Mouse (Mus musculus) heart, postnatal 10 days (tissue): ENCODE results near the gene Peli3. TPM values are rescaled to one million over a fixed set of nuclear protein-coding genes. Genes with fewer than 3 reads are reported as not detected.

Experiments
- DNase-seq, 2 experiments: peaks; one replicate each; pipeline ENCODE4 v3.0.0; 2021
- intact Hi-C: fragments of 180-260 bp; cut with DNase I; formaldehyde crosslinking; loops from one replicate; pipeline ENCODE4 v1.15.1; 2025
- total RNA-seq, 2 experiments: library from RNA; stranded (reverse); gene quantifications; 2 replicates each; pipeline ENCODE4 v1.2.3; 2021

The Peli3 gene
- total RNA-seq, 2 experiments from 2014 or later = 0.53 to 0.94 TPM

GRCm38 (mm10) chr19:4915924-4916603, 26.9 kb downstream of the Peli3 start:
- DNase-seq = no peak
- intact Hi-C loops = no loop called here

GRCm38 (mm10) chr19:4909376-4909775, 33.6 kb downstream of the Peli3 start:
- intact Hi-C loops = loop anchor here (5.0 kb wide), 2 partner anchors 152 to 282 kb away; partner anchors contain the start of genes Rbm4b and Rce1
- no peak for DNase-seq

GRCm38 (mm10) chr19:4908107-4908506, 34.8 kb downstream of the Peli3 start:
- DNase-seq = peak in 1 of 2 experiments; percentile 26
- intact Hi-C loops = loop anchor here (5.0 kb wide), 2 partner anchors 151 to 281 kb away; partner anchors contain the start of genes Rbm4b and Rce1

GRCm38 (mm10) chr19:4905979-4906794, 36.7 kb downstream of the Peli3 start, which contains the start of gene Bbs1:
Gene Bbs1 (minus strand): TSS chr19:4906628.
- intact Hi-C loops = loop anchor here (5.0 kb wide), 2 partner anchors 149 to 279 kb away; partner anchors contain the start of genes Rbm4b and Rce1
- peak; percentile 81 to 89 for DNase-seq

GRCm38 (mm10) chr19:4899888-4900287, 43.0 kb downstream of the Peli3 start:
- intact Hi-C loops = no loop called here
- DNase-seq = no peak

GRCm38 (mm10) chr19:4898972-4899371, 44.0 kb downstream of the Peli3 start:
- intact Hi-C loops = no loop called here
- no peak for DNase-seq

- intact Hi-C loops = no loop called here
- no peak for DNase-seq
Observed at GRCm38 (mm10) chr19:4896780-4897520, 46.0 kb downstream of the Peli3 start.

- DNase-seq = no peak
Observed at GRCm38 (mm10) chr19:4891798-4892197, 51.1 kb downstream of the Peli3 start.

GRCm38 (mm10) chr19:4889791-4890190, 53.1 kb downstream of the Peli3 start:
- DNase-seq = peak; percentile 23 to 37

More at GRCm38 (mm10) chr19:4891798-4892197, 51.1 kb downstream of the Peli3 start:
- intact Hi-C loops = no loop called here

GRCm38 (mm10) chr19:4883961-4884360, 59.0 kb downstream of the Peli3 start:
- DNase-seq = no peak
- intact Hi-C loops = no loop called here

More at GRCm38 (mm10) chr19:4889791-4890190, 53.1 kb downstream of the Peli3 start:
- intact Hi-C loops = no loop called here

Other genes with a start within 250 kb of the Peli3 start
- not detected for gene Gm960, start 244.5 kb downstream of the Peli3 start, total RNA-seq
- gene Sptbn2, start 232.0 kb downstream of the Peli3 start, total RNA-seq = under 1 TPM; 0.35 to 0.65 TPM
- gene Rbm4b, start 186.6 kb downstream of the Peli3 start, total RNA-seq = 1 to 10 TPM; 6.5 to 6.7 TPM
- gene Rbm4, start 149.2 kb downstream of the Peli3 start, total RNA-seq = 10 to 100 TPM; 43.1 to 49.2 TPM
- 10 to 100 TPM; 16.8 to 17.8 TPM for gene Gm21992, start 131.5 kb downstream of the Peli3 start, total RNA-seq
- 10 to 100 TPM; 33.8 to 34.6 TPM for gene Rbm14, start 131.5 kb downstream of the Peli3 start, total RNA-seq
- gene Ccs, start 103.8 kb downstream of the Peli3 start, total RNA-seq = 10 to 100 TPM; 36.0 to 36.9 TPM
- not detected for gene Ccdc87, start 103.8 kb downstream of the Peli3 start, total RNA-seq
- 10 to 100 TPM; 54.7 to 56.0 TPM for gene Ctsf, start 88.0 kb downstream of the Peli3 start, total RNA-seq
- under 1 TPM; 0.37 to 0.53 TPM for gene Actn3, start 65.2 kb downstream of the Peli3 start, total RNA-seq
- gene Zdhhc24, start 64.5 kb downstream of the Peli3 start, total RNA-seq = 1 to 10 TPM; 4.0 to 5.0 TPM
- gene Bbs1, start 36.5 kb downstream of the Peli3 start, total RNA-seq = 1 to 10 TPM; 5.1 to 5.3 TPM
- 10 to 100 TPM; 37.4 to 38.2 TPM for gene Dpp3, start 14.8 kb downstream of the Peli3 start, total RNA-seq
- gene Mrpl11, start 19.0 kb upstream of the Peli3 start, total RNA-seq = 10 to 100 TPM; 62.0 to 67.0 TPM
- under 1 TPM; 0.10 to 0.24 TPM for gene Npas4, start 47.2 kb upstream of the Peli3 start, total RNA-seq
- 10 to 100 TPM; 21.2 to 23.9 TPM for gene Slc29a2, start 80.7 kb upstream of the Peli3 start, total RNA-seq
- 10 to 100 TPM; 38.3 to 45.5 TPM for gene B4gat1, start 95.7 kb upstream of the Peli3 start, total RNA-seq
- gene AC124502.3, start 95.8 kb upstream of the Peli3 start, total RNA-seq = 1 to 10 TPM; 1.6 to 2.3 TPM
- 10 to 100 TPM; 13.5 to 15.6 TPM for gene Brms1, start 98.2 kb upstream of the Peli3 start, total RNA-seq
- 1 to 10 TPM; 2.1 to 2.4 TPM for gene Rin1, start 107.4 kb upstream of the Peli3 start, total RNA-seq
- gene Cd248, start 125.0 kb upstream of the Peli3 start, total RNA-seq = 10 to 100 TPM; 33.8 to 39.7 TPM
- gene Tmem151a, start 142.4 kb upstream of the Peli3 start, total RNA-seq = 1 to 10 TPM; 3.3 to 3.5 TPM
- 10 to 100 TPM; 72.8 to 78.3 TPM for gene Yif1a, start 145.4 kb upstream of the Peli3 start, total RNA-seq
- under 1 TPM; 0.57 to 0.82 TPM for gene Cnih2, start 155.4 kb upstream of the Peli3 start, total RNA-seq
- 100 to 1,000 TPM; 193 to 204 TPM for gene Rab1b, start 163.9 kb upstream of the Peli3 start, total RNA-seq
- 10 to 100 TPM; 38.8 to 42.8 TPM for gene Klc2, start 175.4 kb upstream of the Peli3 start, total RNA-seq